Mouse (Mus musculus) spleen, postnatal 10 days (tissue): ENCODE data around the gene Zfp683.
A peak's percentile ranks its signal among the peaks of the same experiment; 100 is the strongest.

Experiments
- DNase-seq, 2 experiments: peaks; one replicate each; pipeline ENCODE4 v3.0.0; 2021 to 2022; ENCODE audit warnings: low spot score in 2 of 2

The Zfp683 gene

DNA sequence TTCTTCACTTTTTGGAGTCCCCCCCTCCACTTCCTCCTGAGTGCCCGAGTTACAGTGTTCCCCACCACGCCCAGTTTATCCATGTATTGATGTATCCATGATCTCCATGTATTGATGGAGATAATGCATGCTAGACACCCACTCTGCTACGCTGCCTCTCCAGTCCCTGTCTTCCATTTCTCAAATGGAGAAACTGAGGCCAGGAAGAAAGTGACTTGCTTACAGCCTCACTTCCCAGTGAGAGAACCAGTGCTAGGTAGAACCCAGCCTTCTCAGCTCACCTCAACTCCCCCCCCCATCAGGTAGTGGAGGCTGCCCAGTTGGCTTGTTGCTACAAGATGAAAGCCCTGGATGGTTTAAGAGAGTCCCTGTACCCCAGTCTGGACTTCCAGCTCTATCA, at the start of gene Zfp683:
Gene Zfp683, plus strand, starts transcription at position 301 of the 400 bp plus-strand sequence.
- no peak for DNase-seq

GRCm38 (mm10) chr4:134005581-134006358, 47.9 kb upstream of the Zfp683 start:
- no peak for DNase-seq

DNA sequence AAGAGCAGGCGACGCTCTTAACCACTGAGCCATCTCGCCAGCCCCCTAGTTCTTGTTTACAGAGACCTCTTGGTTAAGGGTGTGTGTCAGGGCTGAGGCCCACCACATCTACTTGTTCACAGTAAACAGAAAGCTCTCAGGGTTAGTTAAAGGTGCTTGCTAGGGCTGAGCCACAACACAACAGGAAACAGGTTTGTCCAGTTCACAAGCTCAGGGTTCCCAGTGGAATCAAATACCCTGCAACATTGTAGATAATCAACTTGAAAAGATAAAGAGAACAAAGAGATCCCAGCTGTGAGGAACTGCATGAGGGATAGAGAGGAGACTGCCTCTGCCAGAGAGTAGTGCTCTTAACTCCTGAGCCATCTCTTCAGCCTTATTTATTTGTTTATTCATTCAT, 46.8 kb upstream of the Zfp683 start:
- no peak for DNase-seq

DNA sequence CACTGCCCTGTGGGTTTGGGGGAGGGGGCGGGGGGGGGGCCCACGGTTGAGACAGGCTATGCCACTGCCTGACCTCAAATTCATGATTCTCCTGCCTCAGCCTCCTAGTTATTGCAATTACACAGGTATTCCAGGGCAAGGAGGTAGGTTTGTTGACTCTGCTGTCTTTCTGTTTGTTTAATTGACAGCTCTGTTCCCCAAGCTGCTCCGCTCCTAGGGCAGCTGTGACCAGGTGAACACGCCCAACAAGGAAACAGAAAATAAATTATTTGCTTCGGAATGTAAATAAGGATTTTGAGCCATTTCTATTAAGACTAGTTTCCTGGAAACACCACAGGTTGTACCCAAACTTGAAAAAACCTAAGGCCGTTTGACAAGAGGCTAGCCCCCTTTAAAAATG, 43.9 kb upstream of the Zfp683 start:
- DNase-seq, result no peak

- DNase-seq, result no peak
Observed at GRCm38 (mm10) chr4:134011450-134012414, 41.9 kb upstream of the Zfp683 start.

DNA sequence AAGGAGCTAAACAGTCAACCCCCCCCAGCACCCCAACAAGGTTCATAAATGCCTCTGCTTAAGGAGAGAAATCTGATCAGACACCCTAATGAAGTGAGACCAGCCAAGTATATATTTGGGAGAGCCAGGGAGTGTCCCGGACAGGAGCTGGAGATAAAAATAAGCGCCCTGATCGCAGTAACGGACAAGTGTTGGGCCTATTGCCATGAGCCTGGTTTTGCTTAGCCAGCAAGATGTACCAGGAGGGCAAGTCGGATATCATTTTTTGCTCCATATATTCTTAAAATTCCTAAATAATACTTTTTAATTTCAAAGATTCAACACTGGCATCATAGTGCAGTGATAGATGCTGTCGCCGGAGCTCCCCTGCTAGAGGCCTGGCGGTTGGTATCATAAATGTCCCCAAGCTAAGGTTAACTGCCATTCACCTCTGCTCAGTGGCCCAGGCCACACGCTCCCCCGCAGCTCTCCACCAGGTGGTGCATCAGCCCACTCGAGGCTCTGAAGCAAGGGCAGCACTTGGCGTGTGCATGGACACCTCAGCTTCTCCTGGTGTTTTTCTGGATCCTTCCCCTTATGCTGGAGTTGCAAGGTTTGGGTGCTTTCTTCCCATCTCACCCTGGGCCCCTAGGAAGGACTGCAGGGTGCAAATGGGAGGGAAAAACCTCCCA, 40.6 kb upstream of the Zfp683 start:
- peak in 1 of 2 experiments; percentile 50 for DNase-seq

DNA sequence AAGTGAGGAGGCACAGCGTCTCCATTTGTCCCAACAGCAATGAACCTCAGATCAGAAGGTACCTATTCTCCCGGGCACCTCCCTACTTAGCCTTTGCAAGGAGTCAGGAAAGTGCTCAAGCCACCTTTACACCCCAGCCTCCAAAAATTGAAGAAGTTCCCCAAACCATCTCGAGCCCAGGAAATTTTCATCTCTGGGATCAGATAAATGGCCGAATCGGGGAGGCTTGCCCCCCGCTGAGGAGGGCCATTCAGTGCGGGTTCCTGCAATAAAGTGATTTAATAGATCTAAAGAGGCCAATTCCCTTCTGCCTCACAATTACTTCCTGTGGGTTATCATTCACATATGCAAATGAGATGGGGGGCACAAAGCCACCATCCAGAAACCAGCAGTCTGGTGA, 37.4 kb upstream of the Zfp683 start:
- no peak for DNase-seq

GRCm38 (mm10) chr4:134016767-134017166, 36.9 kb upstream of the Zfp683 start:
- no peak for DNase-seq

GRCm38 (mm10) chr4:134017201-134017865, 36.3 kb upstream of the Zfp683 start:
- DNase-seq, result no peak

DNA sequence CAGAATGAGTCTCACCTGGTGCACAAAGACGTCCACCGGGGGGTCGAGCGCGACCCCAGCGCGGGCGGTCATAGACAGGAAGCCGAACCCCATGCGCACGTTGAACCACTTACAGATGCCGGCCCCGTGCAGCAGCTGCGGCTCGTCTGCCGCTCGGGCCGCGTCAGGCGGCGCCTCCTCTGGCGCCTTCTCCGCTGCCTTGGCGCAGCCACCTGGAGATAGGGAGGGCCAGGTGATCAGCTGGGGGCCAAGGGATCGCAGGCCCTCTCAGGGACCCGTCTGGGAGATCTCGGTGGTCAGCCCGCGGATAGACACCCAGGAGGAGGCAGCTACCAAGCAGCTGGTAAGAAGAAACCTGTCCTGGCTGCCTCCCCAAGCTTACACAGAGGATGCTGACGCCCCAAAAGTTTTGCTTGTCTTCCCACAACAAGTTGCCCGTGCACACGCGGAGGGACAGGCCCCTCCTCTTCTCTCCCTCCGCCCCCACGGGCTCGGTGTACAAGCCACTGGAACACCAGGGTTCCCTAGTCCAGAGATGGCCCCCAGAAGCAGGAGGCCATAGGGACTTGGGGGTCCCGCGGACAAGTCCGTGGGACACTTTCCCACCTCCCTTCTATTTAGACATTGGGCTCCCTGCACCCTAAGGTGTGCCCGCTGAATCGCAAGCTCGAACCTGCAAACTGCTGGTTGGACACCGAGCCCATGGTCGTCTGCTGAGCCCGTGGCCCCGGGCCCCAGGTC, 35.4 kb upstream of the Zfp683 start:
- DNase-seq, result no peak

DNA sequence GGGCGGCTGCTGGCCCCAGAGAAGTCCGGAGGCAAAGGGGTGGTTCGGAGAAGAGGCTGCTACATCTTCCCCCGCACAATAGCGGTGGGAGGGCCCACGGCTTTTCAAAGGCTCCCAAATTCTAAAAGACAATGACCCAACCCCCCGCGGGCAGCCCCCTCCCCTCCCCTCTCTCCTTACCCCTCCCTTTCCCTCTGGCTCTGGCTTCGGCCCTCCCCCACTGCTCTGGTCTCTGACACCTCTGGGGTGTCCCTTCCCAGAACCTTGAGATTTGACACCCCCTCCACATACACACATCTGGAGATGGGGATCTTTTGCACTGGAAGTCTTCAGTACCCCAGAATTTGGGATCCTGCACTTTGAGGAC, 34.9 kb upstream of the Zfp683 start, which contains the start of gene Lin28a:
Gene Lin28a, minus strand, starts transcription at position 63 of the 367 bp plus-strand sequence.
- DNase-seq, result no peak

DNA sequence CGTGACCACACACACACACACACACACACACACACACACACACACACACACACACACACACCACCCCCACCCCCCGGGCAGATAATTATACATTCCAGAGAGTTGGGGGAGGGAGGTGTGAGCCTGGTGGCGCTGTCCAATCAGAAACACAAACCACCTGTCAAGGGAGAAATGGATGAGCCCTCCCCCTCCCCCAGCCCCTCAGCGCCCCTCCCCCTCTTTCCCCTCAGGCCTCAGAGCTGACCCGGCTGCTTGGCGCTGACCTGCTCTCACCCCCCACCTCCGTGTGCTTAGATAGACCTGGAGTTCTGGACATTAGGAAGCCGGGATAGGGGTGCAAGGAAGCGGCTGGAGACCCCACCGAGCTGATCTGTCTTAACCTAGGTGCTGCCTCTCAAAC, 34.4 kb upstream of the Zfp683 start:
- no peak for DNase-seq

DNA sequence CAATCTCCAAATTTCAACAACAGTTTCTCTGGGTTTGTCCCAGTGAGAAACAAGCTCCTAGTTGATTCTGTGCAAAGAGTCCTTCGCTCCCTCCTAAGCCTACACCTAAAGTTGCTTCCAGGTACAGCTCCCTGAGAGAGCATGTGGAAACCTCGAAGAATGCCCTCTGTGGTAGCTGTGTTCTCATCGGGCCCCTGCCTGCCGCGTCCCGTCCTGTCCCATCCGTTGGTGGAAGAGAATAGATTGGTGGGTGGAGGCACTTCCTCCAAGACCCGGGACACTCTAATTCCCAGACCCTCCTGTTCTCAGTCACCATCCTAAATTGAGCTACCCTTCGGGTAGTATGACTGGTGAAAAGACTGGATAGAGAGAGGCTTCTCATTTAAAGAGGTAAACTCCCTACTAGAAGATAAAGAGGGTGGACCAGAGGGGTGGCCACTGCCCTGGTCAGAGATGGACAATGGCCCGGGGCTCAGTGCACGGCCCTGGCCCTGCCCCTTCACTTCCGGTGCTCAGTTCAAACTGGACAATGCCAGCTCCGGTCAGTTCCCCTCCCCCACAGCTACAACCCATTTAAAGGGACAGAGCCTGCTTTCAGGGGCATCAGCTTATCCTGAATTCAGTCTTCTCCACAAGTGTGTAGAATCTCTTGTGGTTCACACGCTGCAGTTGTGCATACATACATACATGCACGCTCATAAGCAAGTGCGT, 33.8 kb upstream of the Zfp683 start:
- no peak for DNase-seq

GRCm38 (mm10) chr4:134020621-134021020, 33.0 kb upstream of the Zfp683 start:
- DNase-seq, result peak; percentile 61 to 75

DNA sequence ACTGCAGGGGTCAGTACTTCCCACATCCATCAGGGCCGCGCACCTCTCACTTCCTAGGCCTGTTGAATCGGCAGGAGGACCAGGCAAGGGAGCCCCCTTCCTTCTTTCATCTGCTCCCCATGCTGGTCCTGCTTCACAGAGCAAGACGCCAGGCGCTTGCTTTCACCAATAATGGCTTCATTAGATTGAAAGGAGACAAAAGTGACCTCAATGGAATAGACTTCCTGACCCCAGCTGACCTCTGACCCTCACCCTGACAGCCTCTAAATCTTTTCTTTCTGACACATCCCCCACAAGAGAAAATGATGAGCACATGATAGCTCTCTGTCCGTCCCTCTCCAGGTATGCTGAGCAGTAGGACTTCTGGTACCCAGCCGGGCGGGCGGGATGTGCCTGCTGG, 27.8 kb upstream of the Zfp683 start:
- DNase-seq, result no peak

- DNase-seq, result peak; percentile 67 to 86
Observed at GRCm38 (mm10) chr4:134035953-134036352, 17.7 kb upstream of the Zfp683 start.

DNA sequence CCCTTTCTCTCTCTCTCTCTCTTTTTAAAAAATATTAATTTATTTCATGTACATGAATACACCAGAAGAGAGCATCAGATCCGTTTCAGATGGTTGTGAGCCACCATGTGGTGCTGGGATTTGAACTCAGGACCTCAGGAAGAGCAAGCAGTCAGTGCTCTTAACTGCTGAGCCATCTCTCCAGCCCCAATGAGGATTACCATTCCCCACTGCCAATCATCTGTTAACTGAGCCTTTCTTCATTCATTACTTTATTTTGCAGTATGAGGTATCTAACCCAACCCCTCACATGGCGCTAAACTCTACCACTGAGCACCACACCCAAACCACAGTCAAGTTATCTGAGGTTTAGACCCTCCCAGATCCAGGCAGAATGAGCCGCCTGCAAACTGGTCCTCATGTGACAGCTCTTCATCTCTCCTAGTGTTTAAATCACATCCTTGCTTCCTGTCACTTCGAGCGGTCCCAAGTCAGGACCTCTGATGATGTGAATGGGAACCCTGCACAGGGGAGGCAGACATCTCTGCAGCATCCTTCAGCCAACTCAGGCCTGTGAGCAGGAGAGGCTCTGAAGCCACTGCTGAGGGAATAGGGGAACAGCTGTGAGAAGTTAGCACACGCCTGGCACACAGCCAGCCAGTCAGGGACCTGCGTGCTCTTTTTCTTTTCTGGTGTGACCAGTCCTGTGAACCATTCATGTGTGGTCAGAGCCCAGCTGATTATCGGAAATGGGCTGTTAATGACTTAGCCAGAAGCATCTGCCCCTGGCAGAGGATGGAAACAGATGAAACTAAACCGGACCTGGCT, 12.1 kb upstream of the Zfp683 start:
- DNase-seq, result no peak

DNA sequence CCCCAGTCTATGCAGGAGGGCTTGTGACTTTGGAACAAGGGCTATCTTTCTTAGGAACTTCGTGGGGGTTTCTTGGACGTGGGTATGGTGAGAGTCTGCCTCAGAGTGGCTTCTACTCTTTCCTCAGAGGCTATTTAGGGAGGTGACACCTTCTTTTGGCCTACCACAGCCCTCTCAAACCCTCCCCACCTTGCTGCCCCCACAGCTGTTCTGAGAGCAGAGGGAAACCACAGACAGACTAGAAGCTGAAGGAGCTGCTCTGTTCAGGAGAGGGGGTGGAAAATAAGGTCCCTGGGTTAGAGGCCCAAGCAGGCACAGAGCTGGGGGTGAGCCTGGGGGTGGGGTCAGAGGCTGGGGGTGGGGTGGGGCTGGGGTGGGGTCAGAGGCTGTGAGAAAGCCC, 10.6 kb upstream of the Zfp683 start:
- DNase-seq, result no peak

GRCm38 (mm10) chr4:134047648-134048047, 6.0 kb upstream of the Zfp683 start:
- DNase-seq, result no peak
